Mouse (Mus musculus) kidney, postnatal 0 days (tissue): ENCODE measurements at regions not wholly inside any gene's neighbourhood (a gene's known extent, or its start where the extent isn't known, plus 50 kb on each side); places are given as distances from the start of the nearest gene placed in this dataset.
A peak's percentile ranks its signal among the peaks of the same experiment; 100 is the strongest.

Experiments used
- ATAC-seq: fragments of 200-750 bp; cut with Nextera tagmentation; replicated peaks from 2 replicates; pipeline ENCODE4 v1.8.0; 2017; ENCODE audit warnings: low read depth, moderate number of reproducible peaks, moderate TSS enrichment, moderate library complexity; ENCODE audit not compliant: low FRiP score
- DNase-seq: peaks from one replicate; pipeline ENCODE4 v3.0.0-alpha.2; 2016; ENCODE audit warnings: low spot score
- H3K27ac ChIP-seq: fragments of 300-500 bp; sonication (generic); 2 replicates; pipeline ENCODE4 v1.5.1; 2014; ENCODE audit warnings: mild to moderate bottlenecking
- H3K27me3 ChIP-seq: fragments of 300-500 bp; sonication (generic); 2 replicates; pipeline ENCODE4 v1.6.1; 2014; ENCODE audit warnings: low read length, mixed read lengths; ENCODE audit not compliant: insufficient read depth
- H3K36me3 ChIP-seq: fragments of 300-500 bp; sonication (generic); 2 replicates; pipeline ENCODE4 v1.6.1; 2014; ENCODE audit warnings: low read length, mixed read lengths; ENCODE audit not compliant: insufficient read depth
- H3K4me1 ChIP-seq: fragments of 300-500 bp; sonication (generic); replicated peaks from 2 replicates; pipeline ENCODE4 v1.6.1; 2014; ENCODE audit warnings: antibody characterized with exemption, low read length, mixed read lengths; ENCODE audit not compliant: insufficient read depth
- H3K4me2 ChIP-seq: fragments of 300-500 bp; sonication (generic); 2 replicates; pipeline ENCODE4 v1.6.1; 2014; ENCODE audit warnings: mild to moderate bottlenecking, low read length, moderate library complexity, mixed read lengths
- H3K4me3 ChIP-seq: fragments of 300-500 bp; sonication (generic); replicated peaks from 2 replicates; pipeline ENCODE4 v1.5.1; 2014; ENCODE audit warnings: low read depth, low read length
- H3K9ac ChIP-seq: fragments of 300-500 bp; sonication (generic); 2 replicates; pipeline ENCODE4 v1.6.1; 2014; ENCODE audit warnings: low read depth, low read length
- H3K9me3 ChIP-seq: fragments of 300-500 bp; sonication (generic); replicated peaks from 2 replicates; pipeline ENCODE4 v1.6.1; 2016; ENCODE audit warnings: low read length, inconsistent platforms, mixed read lengths
- CTCF ChIP-seq: IDR thresholded peaks from 2 replicates; pipeline ENCODE4 v1.5.1; 2016; ENCODE audit warnings: antibody characterized with exemption, low read depth, mild to moderate bottlenecking, moderate library complexity
- WGBS: fragments of 180-500 bp; shearing (Covaris S2); extraction: QIAGEN DNeasy Blood & Tissue Kit; methylation state at CpG from one replicate; pipeline ENCODE4 v1.1.7; 2014; 5-methylcytosine and 5-hydroxymethylcytosine counted together

DNA sequence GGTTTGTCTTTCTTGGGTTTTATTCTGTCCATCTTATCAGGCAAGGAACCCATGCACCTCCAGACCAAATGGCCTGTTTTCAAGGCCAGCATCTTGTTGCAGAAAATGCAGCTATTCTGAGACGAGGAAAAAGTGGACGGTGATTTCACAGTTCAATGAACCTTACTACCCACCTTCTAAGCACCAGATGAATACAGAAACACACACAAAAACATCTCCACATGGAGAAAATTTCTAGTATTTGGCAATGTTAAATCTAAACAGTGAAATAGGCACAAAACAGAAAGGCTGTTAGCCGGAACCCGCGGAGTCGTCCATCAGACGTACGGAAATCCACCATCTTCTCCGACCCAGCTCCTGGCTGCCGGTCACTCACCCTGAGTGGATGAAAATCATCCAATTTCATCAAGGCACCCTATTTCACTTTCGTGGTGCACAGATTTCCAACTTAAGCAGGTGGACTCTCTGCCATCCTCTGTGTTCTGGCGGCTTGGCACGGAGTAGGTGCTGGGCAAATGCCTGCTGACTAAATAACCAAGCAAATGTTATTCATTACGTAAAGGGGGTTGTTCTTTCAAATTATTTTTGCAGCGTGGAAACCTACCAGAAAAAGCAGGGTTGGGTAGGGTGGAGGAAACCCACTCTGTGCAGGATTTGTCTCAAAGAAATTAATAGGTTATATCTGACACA, 66.1 kb upstream of the Cpsf6 start:
- no peak for DNase-seq
- no peaks in the 10 kb centered on the region for H3K9me3 ChIP-seq
- no peaks in the 10 kb centered on the region for H3K27me3 ChIP-seq
- no peak overlapping the region for H3K4me3 ChIP-seq
- H3K36me3 ChIP-seq, result no peaks in the 10 kb centered on the region
- 74% methylated on average over 15 of the region's 15 CpGs for WGBS
- no peak for TF ChIP-seq CTCF
- H3K9ac ChIP-seq, result no peak overlapping the region
- no peak overlapping the region for H3K27ac ChIP-seq
- no peak overlapping the region for H3K4me2 ChIP-seq
- H3K4me1 ChIP-seq, result no peaks in the 10 kb centered on the region
- no peak for ATAC-seq

DNA sequence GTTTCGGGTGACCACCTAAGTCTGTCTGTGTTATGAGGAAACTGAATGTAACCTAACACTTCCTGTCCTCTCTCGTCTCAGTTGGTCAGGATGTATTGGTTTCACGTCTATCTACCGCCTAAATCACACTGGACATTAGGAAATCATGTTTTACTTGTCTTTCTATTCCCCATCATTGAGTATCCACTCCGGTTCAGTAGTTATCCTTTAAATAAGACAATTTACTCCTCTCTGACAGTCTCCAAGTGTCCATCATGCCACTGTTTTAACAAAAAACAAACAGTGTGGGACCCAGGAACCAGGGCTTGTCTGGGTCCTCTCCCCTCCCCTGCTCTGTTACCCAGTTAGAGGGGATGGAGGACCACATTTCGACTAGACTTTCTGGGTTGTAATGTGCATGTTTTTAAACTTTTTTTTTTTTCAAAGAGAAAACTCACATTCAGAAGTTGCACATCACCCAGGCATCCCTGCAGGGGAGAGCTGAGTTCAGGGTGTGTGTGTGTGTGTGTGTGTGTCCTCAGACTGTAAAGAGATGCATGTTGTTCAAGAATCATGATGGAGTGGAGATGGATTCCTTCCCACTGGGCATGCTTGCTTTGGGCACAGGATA, 65.5 kb upstream of the Cpsf6 start:
- H3K4me3 ChIP-seq, result no peak overlapping the region
- WGBS, result 20% methylated on average over 6 of the region's 6 CpGs
- H3K4me2 ChIP-seq, result no peak overlapping the region
- TF ChIP-seq CTCF, result no peak
- H3K36me3 ChIP-seq, result no peaks in the 10 kb centered on the region
- H3K27me3 ChIP-seq, result no peaks in the 10 kb centered on the region
- 0 out of 2 replicates have a peak overlapping the region, but pooled peaks have one; percentile 19 for H3K27ac ChIP-seq
- no peak for ATAC-seq
- DNase-seq, result no peak
- no peaks in the 10 kb centered on the region for H3K4me1 ChIP-seq
- no peak overlapping the region for H3K9ac ChIP-seq
- H3K9me3 ChIP-seq, result no peaks in the 10 kb centered on the region

DNA sequence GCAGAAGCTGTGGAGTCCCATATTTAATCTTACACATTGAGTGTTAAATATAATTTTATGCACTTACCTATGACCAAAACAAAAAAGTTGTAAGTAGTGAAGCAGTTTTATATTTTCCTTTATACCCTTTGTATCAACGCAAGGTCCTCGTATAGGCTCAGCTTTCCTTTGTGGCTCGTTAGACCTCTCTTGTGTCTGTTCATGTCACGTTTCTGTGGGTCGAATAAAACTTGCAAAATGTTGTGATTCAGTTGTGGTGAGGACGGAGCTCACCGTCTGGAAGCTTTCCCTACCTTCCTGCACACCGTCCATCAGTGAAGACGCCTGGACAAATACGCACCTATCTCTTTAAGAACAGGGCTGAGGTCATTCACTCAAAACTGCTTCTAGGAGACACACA, 64.9 kb upstream of the Cpsf6 start:
- H3K27me3 ChIP-seq, result no peaks in the 10 kb centered on the region
- 58% methylated on average over 10 of the region's 10 CpGs for WGBS
- no peak overlapping the region for H3K9ac ChIP-seq
- no peaks in the 10 kb centered on the region for H3K4me1 ChIP-seq
- no peaks in the 10 kb centered on the region for H3K36me3 ChIP-seq
- no peak overlapping the region for H3K4me2 ChIP-seq
- ATAC-seq, result no peak
- no peak for TF ChIP-seq CTCF
- no peak overlapping the region for H3K27ac ChIP-seq
- H3K4me3 ChIP-seq, result no peak overlapping the region
- DNase-seq, result no peak
- H3K9me3 ChIP-seq, result no peaks in the 10 kb centered on the region

DNA sequence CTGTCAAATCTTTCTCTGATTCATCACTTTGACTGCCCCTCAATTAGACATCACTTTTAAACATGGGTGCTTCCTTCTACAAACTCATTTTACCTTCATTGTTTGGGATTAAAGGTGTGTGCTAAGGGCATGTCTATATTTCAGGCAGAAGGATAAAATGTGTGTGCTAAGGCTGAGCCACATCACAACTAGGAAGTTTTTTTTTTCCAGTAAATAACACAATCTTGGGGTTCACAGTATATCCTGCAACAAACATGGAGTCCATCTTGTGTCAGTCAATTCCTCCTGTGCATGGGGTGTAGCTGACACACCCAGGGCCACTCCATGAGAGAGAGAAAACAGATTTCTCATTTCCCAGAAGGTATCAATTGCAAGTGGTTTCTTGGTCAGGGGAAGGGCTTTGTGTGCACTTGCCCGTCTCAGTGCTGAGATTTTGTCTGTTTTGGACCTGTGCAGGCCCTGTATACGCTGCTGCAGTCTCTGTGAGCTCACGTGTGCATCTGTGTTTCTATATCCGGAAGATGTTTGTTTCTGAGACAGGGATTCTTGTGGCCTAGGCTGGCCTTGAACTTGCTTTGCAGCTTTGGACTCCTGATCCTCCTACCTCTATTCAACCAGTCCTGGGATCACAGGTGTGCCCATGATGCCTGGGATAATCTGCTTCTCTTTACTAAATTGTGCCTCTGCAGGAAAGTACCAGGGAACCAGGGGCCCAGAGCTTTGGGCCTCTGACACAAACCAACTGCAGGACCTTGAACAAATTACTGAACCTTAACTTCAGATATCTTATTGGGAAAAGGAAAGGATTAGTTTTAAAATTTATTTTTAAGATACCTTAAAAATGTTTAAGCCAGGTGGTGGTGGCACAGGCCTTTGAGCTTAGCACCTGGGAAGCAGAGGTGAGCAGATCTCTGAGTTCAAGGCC, 63.9 kb upstream of the Cpsf6 start:
- H3K27me3 ChIP-seq, result no peaks in the 10 kb centered on the region
- 90% methylated on average over 4 of the region's 4 CpGs for WGBS
- TF ChIP-seq CTCF, result no peak
- H3K27ac ChIP-seq, result no peak overlapping the region
- DNase-seq (no peak), ATAC-seq (no peak)
- H3K9me3 ChIP-seq, result no peaks in the 10 kb centered on the region
- no peak overlapping the region for H3K4me2 ChIP-seq
- no peak overlapping the region for H3K4me3 ChIP-seq
- no peaks in the 10 kb centered on the region for H3K4me1 ChIP-seq
- H3K36me3 ChIP-seq, result no peaks in the 10 kb centered on the region
- no peak overlapping the region for H3K9ac ChIP-seq

DNA sequence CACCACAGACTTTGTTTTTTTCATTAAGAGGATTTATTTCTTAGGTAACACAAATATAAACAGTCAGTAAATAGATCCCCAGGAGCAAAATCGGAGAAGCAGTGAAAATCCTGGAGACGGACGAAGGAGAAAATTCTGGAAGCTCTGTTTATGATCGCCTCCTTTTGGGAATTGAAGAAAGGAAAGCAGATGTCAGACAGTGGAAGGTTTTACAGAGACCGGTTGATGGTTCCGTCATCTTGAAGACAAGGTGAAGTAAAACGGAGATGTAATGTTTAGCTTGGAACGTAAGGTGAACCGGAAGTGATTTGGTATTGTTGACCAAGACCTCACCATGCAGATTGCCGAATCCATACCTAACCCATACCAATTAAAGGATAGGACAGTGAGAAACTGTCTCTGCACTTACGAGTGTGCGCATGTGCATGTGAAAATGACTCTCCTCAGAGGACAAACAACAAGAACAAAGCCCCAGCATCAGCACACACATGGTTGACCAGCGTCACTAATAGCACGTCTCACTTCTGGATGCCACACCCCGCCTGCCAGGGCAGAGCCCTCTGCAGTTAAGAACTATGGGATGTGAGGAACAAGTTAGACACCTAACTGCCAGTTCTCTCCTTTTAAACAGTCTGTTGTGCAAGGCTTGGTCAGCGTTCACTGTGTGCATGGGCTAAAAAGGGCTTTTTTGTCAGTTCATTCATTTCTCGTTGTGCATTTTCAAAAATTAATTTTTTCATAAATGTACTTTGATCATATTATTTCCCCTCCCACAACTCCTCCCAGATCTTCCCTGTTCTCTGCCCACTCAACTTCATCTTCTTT, 62.4 kb upstream of the Cpsf6 start:
- Histone ChIP-seq H3K27ac (no peak overlapping the region), H3K36me3 (no peaks in the 10 kb centered on the region), H3K9me3 (no peaks in the 10 kb centered on the region), H3K4me1 (0 out of 2 replicates have a peak, but pooled peaks cover under 1% of the 10 kb centered on the region), H3K4me3 (no peak overlapping the region), H3K27me3 (no peaks in the 10 kb centered on the region), H3K9ac (no peak overlapping the region), H3K4me2 (no peak overlapping the region)
- DNase-seq (no peak), ATAC-seq (no peak)
- 86% methylated on average over 17 of the region's 17 CpGs for WGBS
- no peak for TF ChIP-seq CTCF
